Mouse (Mus musculus) cortical plate, adult 2 months (tissue): ENCODE results near the gene Olfr796. TPM values are rescaled to one million over a fixed set of nuclear protein-coding genes. Genes with fewer than 3 reads are reported as not detected.

Experiments
- H3K27ac ChIP-seq: fragments of 200-500 bp; 2 replicates; pipeline ENCODE4 v1.5.1; 2012; ENCODE audit warnings: low read length, control low read depth, inconsistent platforms; ENCODE audit not compliant: insufficient read depth
- H3K4me1 ChIP-seq: fragments of 200-500 bp; 2 replicates; pipeline ENCODE4 v1.6.1; 2011; ENCODE audit warnings: low read length; ENCODE audit not compliant: control insufficient read depth, insufficient read depth
- H3K4me3 ChIP-seq: fragments of 200-500 bp; 2 replicates; pipeline ENCODE4 v1.5.1; 2011; ENCODE audit warnings: mild to moderate bottlenecking, low read length, control low read depth; ENCODE audit not compliant: insufficient read depth
- CTCF ChIP-seq: fragments of 200-500 bp; IDR thresholded peaks from 2 replicates; pipeline ENCODE4 v1.5.1; 2011; ENCODE audit warnings: mild to moderate bottlenecking, control low read depth, low read length; ENCODE audit not compliant: insufficient read depth; ENCODE audit errors: extremely low read depth
- POLR2A ChIP-seq: fragments of 200-500 bp; IDR thresholded peaks from 2 replicates; pipeline ENCODE4 v1.6.1; 2011; ENCODE audit warnings: mild to moderate bottlenecking, low read length, control low read depth; ENCODE audit not compliant: insufficient read depth; ENCODE audit errors: extremely low read depth
- polyA plus RNA-seq: library from polyadenylated mRNA; depleted of rRNA; stranded (reverse); fragments of >200 nt; gene quantifications from 2 replicates; pipeline ENCODE4 v1.2.3, GENCODE M21; 2012; rRNA removed

Gene Olfr796
- polyA plus RNA-seq = not detected in 2 replicates

DNA sequence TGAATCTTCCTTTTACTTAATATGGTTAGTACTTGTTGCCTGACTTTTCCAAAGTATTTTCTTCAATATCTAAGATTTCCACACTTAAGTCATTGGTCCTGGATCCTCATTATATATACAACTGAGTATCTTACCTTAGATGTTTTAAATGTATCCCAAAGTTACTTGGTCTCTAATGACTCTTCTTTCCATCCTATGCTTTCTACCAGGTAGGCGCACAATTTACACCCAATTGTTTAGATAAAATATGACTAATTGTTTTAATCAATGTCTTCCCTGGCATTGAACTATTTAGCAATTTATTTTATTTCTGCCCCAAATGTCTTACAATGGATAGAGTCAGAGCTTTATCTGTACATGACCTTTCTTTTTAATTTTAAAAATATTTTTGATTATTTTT is at the start of gene Olfr796:
Olfr796 (minus strand) TSS at position 101 of the 400 bp plus-strand sequence.
- Histone ChIP-seq H3K4me1 (no peaks in the 10 kb centered on the region), H3K4me3 (no peak within 1 kb of the TSS), H3K27ac (no peak within 1 kb of the TSS)
- no peak for TF ChIP-seq POLR2A
- no peak for TF ChIP-seq CTCF

DNA sequence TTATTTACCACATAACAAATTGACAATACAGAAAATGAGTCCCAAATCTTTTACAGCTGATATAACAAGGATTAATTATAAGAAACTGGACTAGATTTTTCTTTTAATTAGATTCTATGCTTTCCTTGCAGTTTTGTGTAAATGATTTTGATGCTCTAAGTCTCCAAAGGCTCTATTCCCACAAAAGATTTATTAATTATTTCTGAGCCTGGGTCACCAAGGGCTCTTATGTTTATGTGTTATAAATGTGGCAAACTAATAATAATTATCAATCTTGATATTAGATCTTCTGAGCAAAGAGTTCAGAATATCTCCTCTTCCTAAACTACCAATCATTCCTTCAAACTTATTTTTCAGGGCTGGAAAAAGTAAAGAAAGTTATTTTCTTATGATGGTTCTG is 45.0 kb upstream of the Olfr796 start, which contains the start of gene Olfr800:
Olfr800 (plus strand) TSS at position 301 of the 400 bp plus-strand sequence.
- TF ChIP-seq POLR2A = no peak
- no peak for TF ChIP-seq CTCF
- H3K4me3 ChIP-seq = no peak within 1 kb of the TSS
- H3K27ac ChIP-seq = no peak within 1 kb of the TSS
- no peaks in the 10 kb centered on the region for H3K4me1 ChIP-seq

DNA sequence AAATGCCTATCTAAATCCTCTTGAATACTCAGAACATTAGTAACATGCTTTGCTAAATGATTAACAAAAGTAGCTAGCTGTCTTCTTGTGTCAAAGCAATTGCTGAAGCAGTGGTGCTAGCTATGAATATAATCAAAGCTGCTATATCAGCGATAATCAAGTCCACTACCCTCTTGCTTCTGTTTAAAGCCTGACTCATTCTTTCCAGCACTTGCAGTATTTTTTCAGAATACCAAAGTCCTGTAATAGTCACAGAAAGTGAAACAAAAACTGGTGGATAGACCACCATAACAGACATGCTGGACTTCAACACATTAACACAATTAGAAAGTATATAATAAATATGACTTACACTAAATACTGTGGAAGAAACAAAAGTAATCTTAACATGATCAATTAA is 39.4 kb upstream of the Olfr796 start:
- Histone ChIP-seq H3K27ac (no peak overlapping the region), H3K4me1 (no peaks in the 10 kb centered on the region), H3K4me3 (no peak overlapping the region)
- TF ChIP-seq CTCF = no peak
- no peak for TF ChIP-seq POLR2A

DNA sequence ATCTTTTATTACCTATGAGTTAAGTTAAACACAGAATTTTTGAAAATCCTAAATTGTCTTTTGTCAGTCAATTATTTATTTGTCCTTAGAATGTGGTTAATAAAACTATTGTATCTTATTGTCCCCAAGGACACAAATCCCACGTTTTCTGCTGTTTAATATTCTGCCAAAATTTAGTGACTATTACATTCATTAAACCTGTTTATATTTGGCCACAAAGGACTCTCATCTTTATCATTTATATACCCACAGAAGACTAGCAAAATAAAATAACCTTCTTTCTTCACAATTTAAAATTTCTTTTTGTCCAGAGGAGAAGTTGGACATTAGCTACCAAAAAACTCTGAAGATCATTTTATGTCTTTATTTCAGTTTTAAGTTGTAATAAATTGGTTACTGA is 24.8 kb upstream of the Olfr796 start, which contains the start of gene Olfr799:
Olfr799 (plus strand) TSS at position 301 of the 400 bp plus-strand sequence.
- Histone ChIP-seq H3K4me1 (no peaks in the 10 kb centered on the region), H3K4me3 (no peak within 1 kb of the TSS), H3K27ac (no peak within 1 kb of the TSS)
- TF ChIP-seq POLR2A (no peak), CTCF (no peak)

DNA sequence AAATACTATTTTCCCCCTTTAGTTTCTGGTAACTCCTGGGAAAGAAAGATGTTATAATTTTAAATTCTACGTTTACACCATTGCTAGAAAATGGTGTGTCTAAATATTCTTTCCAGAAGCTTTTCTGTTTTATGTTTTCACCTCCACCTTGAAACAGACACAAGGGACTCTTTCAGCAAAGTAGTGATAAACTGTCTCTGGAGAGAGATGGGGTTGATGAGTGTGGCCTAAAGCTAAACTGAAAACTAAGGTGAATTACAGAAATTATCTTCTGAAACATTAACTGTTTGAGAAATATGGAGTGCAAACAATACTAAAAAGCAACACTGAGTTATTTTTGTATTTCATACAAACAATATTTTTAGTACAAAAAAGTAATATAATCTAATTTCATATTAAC is 15.5 kb upstream of the Olfr796 start, which contains the start of gene Olfr798:
Olfr798 (minus strand) TSS at position 101 of the 400 bp plus-strand sequence.
- no peaks in the 10 kb centered on the region for H3K4me1 ChIP-seq
- no peak within 1 kb of the TSS for H3K27ac ChIP-seq
- no peak for TF ChIP-seq CTCF
- TF ChIP-seq POLR2A = no peak
- no peak within 1 kb of the TSS for H3K4me3 ChIP-seq

DNA sequence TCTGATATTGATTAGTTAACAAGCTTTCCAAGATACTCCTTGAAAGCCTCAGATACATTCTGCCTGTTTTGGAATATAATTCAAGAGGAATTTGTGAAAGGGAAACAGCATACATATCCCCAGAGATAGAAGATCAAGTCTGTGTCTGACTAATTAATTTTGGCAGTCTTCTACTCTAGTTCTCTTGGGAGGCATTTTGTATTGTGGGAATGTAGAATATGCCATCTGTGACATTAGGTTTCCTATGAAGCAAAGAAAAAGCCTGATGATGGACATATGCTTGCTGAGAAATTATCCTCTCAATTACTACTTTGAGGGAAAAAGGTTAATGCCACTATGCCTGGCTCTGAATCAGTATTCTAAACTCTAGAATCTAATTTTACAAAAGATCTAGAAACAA is 10.9 kb upstream of the Olfr796 start:
- no peaks in the 10 kb centered on the region for H3K4me1 ChIP-seq
- TF ChIP-seq POLR2A = no peak
- TF ChIP-seq CTCF = no peak
- no peak overlapping the region for H3K4me3 ChIP-seq
- H3K27ac ChIP-seq = no peak overlapping the region

DNA sequence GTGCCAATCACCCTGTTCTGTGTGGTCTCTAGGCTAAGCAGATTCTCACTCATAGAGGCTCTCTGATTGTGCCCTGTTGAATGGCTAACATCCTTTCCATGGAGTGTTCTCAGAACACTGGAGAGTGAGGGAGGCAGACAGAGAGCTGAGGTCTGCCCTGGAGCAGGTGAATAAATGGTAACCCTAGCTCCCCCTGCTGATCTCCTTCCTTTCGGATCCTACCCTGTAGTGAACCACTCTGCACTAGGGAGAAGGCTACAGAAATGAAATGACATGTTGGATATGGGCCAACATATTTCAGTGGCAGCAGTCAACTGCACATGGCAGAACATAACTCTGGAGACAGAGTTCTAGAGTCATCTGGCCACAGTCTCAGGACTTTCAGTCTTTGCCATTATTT is 9.4 kb upstream of the Olfr796 start:
- Histone ChIP-seq H3K4me3 (no peak overlapping the region), H3K4me1 (no peaks in the 10 kb centered on the region), H3K27ac (no peak overlapping the region)
- TF ChIP-seq POLR2A (no peak), CTCF (no peak)

DNA sequence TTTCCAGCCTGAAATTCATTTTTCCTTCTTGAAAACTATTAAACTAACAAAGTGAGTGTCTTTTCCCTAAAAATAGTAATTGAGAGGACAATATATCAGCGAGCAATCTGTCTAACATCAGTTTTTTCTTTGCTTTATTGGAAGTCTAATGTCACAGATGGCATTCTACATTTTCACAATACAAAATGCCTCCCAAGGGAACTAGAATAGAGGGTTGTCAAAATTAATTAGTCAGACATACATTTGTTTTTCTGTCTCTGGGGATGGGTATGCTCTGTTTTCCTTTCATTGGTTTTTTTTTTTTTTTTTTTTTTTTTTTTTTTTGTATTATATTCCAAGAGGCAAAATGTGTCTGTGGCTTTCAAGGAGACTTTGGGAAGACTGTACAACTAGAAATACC is 35.3 kb downstream of the Olfr796 start:
- no peak for TF ChIP-seq POLR2A
- TF ChIP-seq CTCF = no peak
- H3K4me3 ChIP-seq = no peak overlapping the region

DNA sequence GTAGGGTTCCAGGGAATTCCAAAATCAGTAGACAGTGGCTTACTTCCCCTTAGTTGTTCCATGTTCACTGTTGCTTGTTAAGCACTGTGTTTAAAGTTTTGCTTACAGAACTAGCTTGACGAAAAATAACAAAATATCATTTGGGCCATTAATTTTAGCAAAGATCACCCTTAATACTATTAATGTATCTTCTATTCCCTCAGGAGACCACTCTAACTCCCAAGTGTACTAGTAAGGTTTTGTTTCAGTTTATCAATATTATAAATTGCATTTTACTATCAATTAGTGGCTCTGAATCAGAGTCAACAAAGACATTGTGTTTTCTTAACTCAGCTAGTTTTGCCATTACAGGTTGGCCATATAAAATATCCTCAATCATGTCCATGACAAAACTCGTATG is 45.0 kb downstream of the Olfr796 start, which contains the start of gene Olfr794:
Olfr794 (plus strand) TSS at position 301 of the 400 bp plus-strand sequence.
- no peak within 1 kb of the TSS for H3K27ac ChIP-seq
- TF ChIP-seq POLR2A (no peak), CTCF (no peak)
- H3K4me3 ChIP-seq = no peak within 1 kb of the TSS
- no peaks in the 10 kb centered on the region for H3K4me1 ChIP-seq

More for the DNA sequence above, 35.3 kb downstream of the Olfr796 start:
- H3K27ac ChIP-seq = no peak overlapping the region
- H3K4me1 ChIP-seq = no peaks in the 10 kb centered on the region

Other genes with a start within 250 kb of the Olfr796 start
- 0.21 and 0.31 TPM in 2 replicates for gene Olfr784, start 228.5 kb downstream of the Olfr796 start, polyA plus RNA-seq
- gene Olfr785, start 207.1 kb downstream of the Olfr796 start, polyA plus RNA-seq = not detected in 2 replicates
- gene Olfr786, start 185.3 kb downstream of the Olfr796 start, polyA plus RNA-seq = not detected in 2 replicates
- gene Olfr787, start 150.7 kb downstream of the Olfr796 start, polyA plus RNA-seq = not detected in 2 replicates
- gene Olfr788, start 141.6 kb downstream of the Olfr796 start, polyA plus RNA-seq = not detected in 2 replicates
- not detected in 2 replicates for gene Olfr789, start 127.8 kb downstream of the Olfr796 start, polyA plus RNA-seq
- gene Olfr790, start 114.1 kb downstream of the Olfr796 start, polyA plus RNA-seq = not detected in 2 replicates
- not detected in 2 replicates for gene Olfr791, start 90.8 kb downstream of the Olfr796 start, polyA plus RNA-seq
- gene Olfr792, start 73.4 kb downstream of the Olfr796 start, polyA plus RNA-seq = not detected in 2 replicates
- not detected in 2 replicates for gene Olfr794, start 44.9 kb downstream of the Olfr796 start, polyA plus RNA-seq
- gene Olfr798, start 15.4 kb upstream of the Olfr796 start, polyA plus RNA-seq = not detected in 2 replicates
- not detected in 2 replicates for gene Olfr799, start 24.9 kb upstream of the Olfr796 start, polyA plus RNA-seq
- not detected in 2 replicates for gene Olfr800, start 45.1 kb upstream of the Olfr796 start, polyA plus RNA-seq
- gene Olfr801, start 61.3 kb upstream of the Olfr796 start, polyA plus RNA-seq = not detected in 2 replicates
- gene Olfr802, start 75.6 kb upstream of the Olfr796 start, polyA plus RNA-seq = not detected in 2 replicates
- not detected in 2 replicates for gene Olfr803, start 81.7 kb upstream of the Olfr796 start, polyA plus RNA-seq
- not detected in 2 replicates for gene Olfr804, start 90.6 kb upstream of the Olfr796 start, polyA plus RNA-seq
- not detected in 2 replicates for gene Olfr805, start 116.8 kb upstream of the Olfr796 start, polyA plus RNA-seq
- gene Olfr806, start 129.4 kb upstream of the Olfr796 start, polyA plus RNA-seq = not detected in 2 replicates
- not detected in 2 replicates for gene Olfr807, start 145.2 kb upstream of the Olfr796 start, polyA plus RNA-seq
- gene Olfr808, start 152.9 kb upstream of the Olfr796 start, polyA plus RNA-seq = not detected in 2 replicates
- not detected in 2 replicates for gene Olfr809, start 162.1 kb upstream of the Olfr796 start, polyA plus RNA-seq
- gene Olfr810, start 182.3 kb upstream of the Olfr796 start, polyA plus RNA-seq = not detected in 2 replicates
- gene Olfr811, start 191.8 kb upstream of the Olfr796 start, polyA plus RNA-seq = not detected in 2 replicates
- not detected in 2 replicates for gene Olfr812, start 233.5 kb upstream of the Olfr796 start, polyA plus RNA-seq
- not detected in 2 replicates for gene Olfr813, start 242.8 kb upstream of the Olfr796 start, polyA plus RNA-seq